Mouse (Mus musculus): Measurements from ENCODE around the gene Uba52.

DNA sequence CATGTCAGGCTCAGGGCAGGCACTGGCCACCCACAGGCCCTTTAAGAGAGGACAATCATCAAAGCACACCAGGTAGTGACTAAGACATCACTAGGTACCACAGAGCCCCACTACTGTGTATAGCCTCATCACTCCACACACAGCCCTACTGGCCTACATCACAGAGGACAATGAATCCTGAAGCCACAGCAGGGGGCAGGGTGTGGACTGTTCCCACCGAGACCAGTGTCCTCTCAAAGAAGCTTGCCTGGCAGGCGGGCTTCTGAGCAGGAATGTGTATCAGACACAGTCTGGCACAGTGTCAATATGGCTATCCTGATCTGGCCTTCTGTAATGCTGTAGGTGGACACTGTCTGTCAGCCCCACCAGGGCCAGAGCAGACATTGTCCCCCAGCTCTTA is 40.7 kb downstream of the Uba52 start:
- TF ChIP-seq CTCF (IDR thresholded peaks at IDR 0.05; ENCODE audit: low read depth) (no peak), EP300 (IDR thresholded peaks at IDR 0.05; ENCODE audit: low read depth) (no peak)

All from heart, postnatal 0 days (tissue).